Mouse (Mus musculus) myocyte (in vitro differentiated cells): Measurements from ENCODE around the gene Man2a1. TPM values are rescaled to one million over a fixed set of nuclear protein-coding genes. Genes with fewer than 3 reads are reported as not detected.

ENCODE experiments used
- H3K27me3 ChIP-seq: one replicate; pipeline ENCODE4 v1.6.1; 2011; ENCODE audit not compliant: control insufficient read depth, insufficient read depth, insufficient read length
- H3K36me3 ChIP-seq: one replicate; pipeline ENCODE4 v1.6.1; 2011; ENCODE audit not compliant: control insufficient read depth, insufficient read depth
- H3K4me2 ChIP-seq: one replicate; pipeline ENCODE4 v1.6.1; 2011; ENCODE audit warnings: low read depth, control low read depth
- H3K4me3 ChIP-seq: one replicate; pipeline ENCODE4 v1.5.1; 2011; ENCODE audit warnings: mild to moderate bottlenecking, control low read depth, moderate library complexity
- H3K79me2 ChIP-seq: one replicate; pipeline ENCODE4 v1.6.1; 2011; ENCODE audit not compliant: control insufficient read depth, insufficient read depth
- H3ac ChIP-seq: one replicate; pipeline ENCODE4 v1.6.1; 2011; ENCODE audit not compliant: control insufficient read depth, insufficient read length
- CEBPB ChIP-seq: IDR thresholded peaks from 2 replicates; pipeline ENCODE4 v1.6.1; 2011; ENCODE audit warnings: mild to moderate bottlenecking, moderate library complexity; ENCODE audit not compliant: poor library complexity, insufficient read depth, severe bottlenecking
- E2F4 ChIP-seq: IDR thresholded peaks from one replicate; pipeline ENCODE4 v1.6.1; 2011; ENCODE audit warnings: mild to moderate bottlenecking, control low read depth, moderate library complexity; ENCODE audit not compliant: insufficient read depth
- MAX ChIP-seq: IDR thresholded peaks from one replicate; pipeline ENCODE4 v1.6.1; 2011; ENCODE audit warnings: low read depth, mild to moderate bottlenecking, control low read depth
- MYOD1 ChIP-seq, 3 experiments: IDR thresholded peaks; one replicate each; pipeline ENCODE4 v1.6.1; 2011; ENCODE audit warnings: control low read depth in 2 of 3, low read depth in 2 of 3, mild to moderate bottlenecking in 2 of 3, moderate library complexity in 1 of 3; ENCODE audit not compliant: insufficient read length in 2 of 3, control insufficient read depth in 1 of 3
- MYOG ChIP-seq, 3 experiments: IDR thresholded peaks; one replicate each; pipeline ENCODE4 v1.6.1; 2011; ENCODE audit warnings: control low read depth in 2 of 3, low read depth in 2 of 3, mild to moderate bottlenecking in 2 of 3; ENCODE audit not compliant: insufficient read length in 2 of 3, control insufficient read depth in 1 of 3, insufficient read depth in 1 of 3
- POLR2A ChIP-seq: IDR thresholded peaks from one replicate; pipeline ENCODE4 v1.6.1; 2011; ENCODE audit warnings: low read depth, mild to moderate bottlenecking, control low read depth, moderate library complexity; ENCODE audit not compliant: insufficient read length
- POLR2AphosphoS2 ChIP-seq: IDR thresholded peaks from one replicate; pipeline ENCODE4 v1.6.1; 2011; ENCODE audit warnings: low read depth, control low read depth; ENCODE audit not compliant: insufficient read length
- REST ChIP-seq: IDR thresholded peaks from one replicate; pipeline ENCODE4 v1.6.1; 2011; ENCODE audit warnings: mild to moderate bottlenecking, control low read depth, moderate library complexity; ENCODE audit not compliant: insufficient read depth, insufficient read length
- SRF ChIP-seq: IDR thresholded peaks from one replicate; pipeline ENCODE4 v1.6.1; 2011; ENCODE audit warnings: low read depth; ENCODE audit not compliant: control insufficient read depth, insufficient read length
- TCF12 ChIP-seq: IDR thresholded peaks from one replicate; pipeline ENCODE4 v1.6.1; 2011; ENCODE audit warnings: mild to moderate bottlenecking, control low read depth; ENCODE audit not compliant: poor library complexity, insufficient read depth, severe bottlenecking
- TCF3 ChIP-seq: IDR thresholded peaks from one replicate; pipeline ENCODE4 v1.6.1; 2011; ENCODE audit warnings: low read depth, control low read depth; ENCODE audit not compliant: insufficient read length
- USF1 ChIP-seq: IDR thresholded peaks from one replicate; pipeline ENCODE4 v1.6.1; 2011; ENCODE audit warnings: low read depth, mild to moderate bottlenecking, control low read depth, moderate library complexity
- polyA plus RNA-seq: library from polyadenylated mRNA; unstranded; fragments of >200 nt; fragmentation: generic; extraction: Trizol; gene quantifications from one replicate; pipeline ENCODE4 v1.2.1, GENCODE M21; 2012; ENCODE audit warnings: missing spikeins

Gene Man2a1
- polyA plus RNA-seq, 1 experiment, result 8.6 TPM

DNA sequence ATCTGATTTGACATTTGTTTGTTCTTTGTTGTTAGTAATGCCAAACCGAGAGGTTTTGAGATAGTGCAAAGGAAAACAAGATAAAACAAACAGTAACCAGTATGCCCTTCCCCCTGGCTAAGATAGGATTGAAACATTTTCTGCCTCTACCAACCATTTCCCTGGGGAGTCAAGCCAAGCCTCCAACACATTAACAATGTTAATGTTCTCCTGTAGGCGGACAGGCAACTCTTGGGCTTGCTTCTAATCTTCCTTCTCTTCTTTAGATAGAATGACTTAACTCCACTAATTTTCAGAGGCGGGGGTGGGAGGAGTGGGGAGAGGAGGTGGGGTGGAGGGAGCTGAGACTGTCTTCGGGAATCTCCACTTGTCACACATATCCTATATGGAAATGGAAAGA, 22.2 kb upstream of the Man2a1 start:
- Histone ChIP-seq H3K79me2 (no peaks in the 10 kb centered on the region), H3K36me3 (no peaks in the 10 kb centered on the region), H3ac (no peak overlapping the region), H3K27me3 (no peaks in the 10 kb centered on the region), H3K4me2 (no peak overlapping the region), H3K4me3 (no peak overlapping the region)
- TF ChIP-seq USF1 (no peak), POLR2A (no peak), E2F4 (no peak), POLR2AphosphoS2 (no peak), REST (no peak), MYOD1 (IDR thresholded peaks at IDR 0.05; ENCODE audit: control insufficient read depth in 1 of 3, insufficient read length in 2 of 3, low read depth in 2 of 3) (no peak), MYOG (IDR thresholded peaks at IDR 0.05; ENCODE audit: control insufficient read depth in 1 of 3, insufficient read depth in 1 of 3, insufficient read length in 2 of 3, low read depth in 2 of 3) (no peak), TCF12 (no peak), TCF3 (no peak), SRF (no peak), MAX (no peak), CEBPB (no peak)

DNA sequence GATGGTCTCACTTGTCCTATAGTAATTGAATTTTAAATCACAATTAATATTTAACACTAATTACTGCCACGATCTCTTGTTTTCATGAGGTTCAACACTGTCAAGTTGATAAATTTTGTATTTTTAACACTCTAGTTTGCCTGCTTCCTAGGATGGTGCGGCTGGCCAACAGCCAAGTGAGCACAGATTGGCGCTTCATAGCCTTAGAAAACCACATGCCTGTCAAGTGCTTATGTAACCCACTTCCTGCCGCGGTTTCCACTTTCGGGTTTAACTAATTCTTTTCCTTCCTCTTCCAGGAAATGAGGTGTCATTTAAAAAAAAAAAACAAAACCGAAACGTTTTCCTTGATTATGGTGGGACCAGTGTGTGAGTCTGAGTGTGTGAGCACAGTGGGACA, 20.8 kb upstream of the Man2a1 start:
- Histone ChIP-seq H3ac (no peak overlapping the region), H3K36me3 (no peaks in the 10 kb centered on the region), H3K4me3 (no peak overlapping the region), H3K4me2 (no peak overlapping the region), H3K27me3 (no peaks in the 10 kb centered on the region), H3K79me2 (no peaks in the 10 kb centered on the region)
- TF ChIP-seq POLR2AphosphoS2, result no peak
- no peak for TF ChIP-seq TCF3
- no peak for TF ChIP-seq USF1
- TF ChIP-seq MAX, result no peak
- no peak for TF ChIP-seq MYOG (IDR thresholded peaks at IDR 0.05; ENCODE audit: control insufficient read depth in 1 of 3, insufficient read depth in 1 of 3, insufficient read length in 2 of 3, low read depth in 2 of 3)
- TF ChIP-seq POLR2A, result no peak
- no peak for TF ChIP-seq TCF12
- TF ChIP-seq E2F4, result no peak
- no peak for TF ChIP-seq REST
- TF ChIP-seq SRF, result no peak
- no peak for TF ChIP-seq MYOD1 (IDR thresholded peaks at IDR 0.05; ENCODE audit: control insufficient read depth in 1 of 3, insufficient read length in 2 of 3, low read depth in 2 of 3)
- TF ChIP-seq CEBPB, result no peak

DNA sequence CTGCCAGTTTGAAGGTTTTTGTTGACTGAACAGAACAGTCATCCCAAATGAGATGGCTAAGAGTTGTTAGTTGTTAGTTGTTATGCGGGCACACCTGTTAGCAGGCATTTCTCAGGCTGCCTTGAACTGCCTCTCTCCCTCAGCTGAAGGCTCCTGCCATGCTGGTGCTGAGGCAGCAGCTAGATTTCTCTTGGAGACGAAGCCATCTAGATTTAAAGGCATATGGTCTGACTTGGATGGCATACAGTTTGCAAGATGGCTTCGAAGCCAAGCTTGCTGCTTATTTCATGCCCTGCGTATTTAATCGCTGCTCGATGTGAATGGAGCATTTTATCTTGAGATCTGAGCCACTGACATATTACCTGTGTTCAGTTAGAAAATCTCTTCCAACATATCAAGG, 19.4 kb upstream of the Man2a1 start:
- H3K4me2 ChIP-seq, result no peak overlapping the region
- H3K27me3 ChIP-seq, result no peaks in the 10 kb centered on the region
- no peak overlapping the region for H3ac ChIP-seq
- TF ChIP-seq MYOD1 (IDR thresholded peaks at IDR 0.05; ENCODE audit: control insufficient read depth in 1 of 3, insufficient read length in 2 of 3, low read depth in 2 of 3), result no peak
- TF ChIP-seq E2F4, result no peak
- no peak for TF ChIP-seq MYOG (IDR thresholded peaks at IDR 0.05; ENCODE audit: control insufficient read depth in 1 of 3, insufficient read depth in 1 of 3, insufficient read length in 2 of 3, low read depth in 2 of 3)
- no peak overlapping the region for H3K4me3 ChIP-seq
- H3K79me2 ChIP-seq, result no peaks in the 10 kb centered on the region
- no peaks in the 10 kb centered on the region for H3K36me3 ChIP-seq

DNA sequence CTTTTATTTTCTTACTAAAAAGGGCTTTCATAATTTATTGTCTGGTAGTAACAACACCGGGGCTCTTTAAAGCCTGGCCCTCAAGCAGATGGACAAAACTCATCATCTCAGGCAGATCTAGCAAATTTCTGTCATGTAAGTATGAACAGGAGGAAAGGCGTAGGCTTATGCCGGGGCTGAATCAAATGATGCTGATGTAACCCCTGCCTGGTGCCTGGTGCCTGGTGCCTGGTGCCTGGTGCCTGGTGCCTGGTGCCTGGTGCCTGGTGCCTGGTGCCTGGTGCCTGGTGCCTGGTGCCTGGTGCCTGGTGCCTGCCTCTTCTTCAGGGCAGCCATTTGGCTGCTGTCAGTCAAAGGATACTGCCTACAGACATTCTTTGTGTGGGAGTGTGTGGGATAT, 18.6 kb upstream of the Man2a1 start:
- H3ac ChIP-seq, result no peak overlapping the region
- H3K4me3 ChIP-seq, result no peak overlapping the region
- TF ChIP-seq E2F4 (no peak), MYOD1 (IDR thresholded peaks at IDR 0.05; ENCODE audit: control insufficient read depth in 1 of 3, insufficient read length in 2 of 3, low read depth in 2 of 3) (peak in 1 of 3 experiments; percentile 9)
- H3K79me2 ChIP-seq, result no peaks in the 10 kb centered on the region
- H3K4me2 ChIP-seq, result no peak overlapping the region
- no peaks in the 10 kb centered on the region for H3K36me3 ChIP-seq
- no peaks in the 10 kb centered on the region for H3K27me3 ChIP-seq

DNA sequence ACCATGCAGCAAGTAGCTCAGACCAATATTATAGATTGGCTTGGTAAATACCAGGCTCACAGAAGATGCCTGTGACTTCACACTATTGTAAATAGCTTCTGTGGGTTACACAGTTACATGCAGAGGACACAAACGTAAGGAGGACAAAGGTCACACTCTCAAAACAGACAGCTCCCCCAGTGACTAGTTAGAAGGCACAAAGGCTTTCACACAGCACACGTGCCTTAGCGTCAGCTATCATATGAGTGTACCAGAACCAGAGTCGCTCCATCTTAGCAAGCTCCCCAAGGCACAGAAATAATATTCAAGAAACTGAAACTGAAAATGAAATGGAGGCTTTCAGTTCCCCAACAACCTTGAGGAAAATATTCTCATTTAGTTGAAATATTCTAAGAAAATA, 10.1 kb upstream of the Man2a1 start:
- no peaks in the 10 kb centered on the region for H3K79me2 ChIP-seq
- no peak overlapping the region for H3K4me2 ChIP-seq
- no peak overlapping the region for H3ac ChIP-seq
- no peak overlapping the region for H3K4me3 ChIP-seq
- TF ChIP-seq TCF12, result no peak
- H3K27me3 ChIP-seq, result no peaks in the 10 kb centered on the region
- H3K36me3 ChIP-seq, result no peaks in the 10 kb centered on the region

DNA sequence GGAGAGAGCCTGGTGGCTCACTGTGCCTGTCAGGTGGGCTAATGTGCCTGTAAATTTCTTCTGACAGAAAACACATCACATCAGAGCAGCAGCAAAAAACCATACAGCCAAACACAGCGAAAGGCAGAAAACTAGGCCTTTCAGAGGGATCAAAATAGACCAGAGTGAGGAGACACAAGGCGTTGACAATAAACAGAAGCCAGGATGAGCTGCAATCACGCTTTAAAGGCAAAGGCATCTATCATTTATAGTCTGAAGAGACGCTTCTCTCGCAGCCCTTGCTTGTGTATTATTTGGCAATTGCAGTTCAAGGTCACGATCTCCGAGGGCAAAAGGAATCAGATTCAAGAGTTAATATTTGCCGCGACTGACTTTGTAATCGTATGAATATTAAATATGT, 9.2 kb upstream of the Man2a1 start:
- Histone ChIP-seq H3K79me2 (no peaks in the 10 kb centered on the region), H3K27me3 (no peaks in the 10 kb centered on the region), H3K4me3 (no peak overlapping the region), H3K4me2 (no peak overlapping the region), H3K36me3 (no peaks in the 10 kb centered on the region), H3ac (no peak overlapping the region)
- TF ChIP-seq CEBPB (no peak), POLR2AphosphoS2 (no peak), MAX (no peak), E2F4 (no peak), TCF3 (no peak), REST (no peak), SRF (no peak), MYOG (IDR thresholded peaks at IDR 0.05; ENCODE audit: control insufficient read depth in 1 of 3, insufficient read depth in 1 of 3, insufficient read length in 2 of 3, low read depth in 2 of 3) (no peak), USF1 (no peak), POLR2A (no peak), TCF12 (no peak), MYOD1 (IDR thresholded peaks at IDR 0.05; ENCODE audit: control insufficient read depth in 1 of 3, insufficient read length in 2 of 3, low read depth in 2 of 3) (no peak)
